Mouse (Mus musculus): ENCODE results near the gene Fbxo4.

DNA sequence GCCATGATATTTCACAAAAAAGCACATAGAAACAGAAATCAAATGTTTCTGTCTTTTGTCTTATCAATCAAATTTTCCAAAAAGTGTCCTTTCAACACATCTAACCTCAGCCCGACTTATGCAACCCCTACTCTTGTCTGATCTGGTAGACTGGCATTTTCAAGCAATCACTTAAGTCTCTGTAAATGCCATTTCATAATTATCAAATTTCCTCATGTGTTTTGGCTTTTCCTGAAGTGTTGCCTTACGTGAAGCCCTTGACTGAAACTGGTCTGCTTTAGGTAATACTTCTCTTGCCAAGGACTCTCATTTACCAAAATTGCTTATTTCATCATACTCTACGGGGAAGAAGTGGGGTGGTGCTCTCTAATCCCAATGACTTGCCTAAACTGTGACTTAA, 6.1 kb downstream of the Fbxo4 start:
- no peak for TF ChIP-seq CTCF (IDR thresholded peaks at IDR 0.05; ENCODE audit: low read depth, low read length)
- no peak for TF ChIP-seq TAL1 (conservative IDR thresholded peaks at IDR 0.05; ENCODE audit: low read depth, low read length)
- TF ChIP-seq GATA1 (IDR thresholded peaks at IDR 0.05; ENCODE audit: borderline replicate concordance, low read length), result no peak
- no peak for TF ChIP-seq GATA2 (IDR thresholded peaks at IDR 0.05; ENCODE audit: borderline replicate concordance, low read depth, low read length)

All from G1E (cell line).